Mouse (Mus musculus): ENCODE measurements around the gene Mapkbp1. TPM values are rescaled to one million over a fixed set of nuclear protein-coding genes. Genes with fewer than 3 reads are reported as not detected.
A peak's percentile ranks its signal among the peaks of the same experiment; 100 is the strongest.

Gene Mapkbp1
- total and polyA plus RNA-seq, 2 experiments from 2014 or later: 7.4 to 64.6 TPM

GRCm38 (mm10) chr2:120012924-120013323, 40.4 kb downstream of the Mapkbp1 start:
- H3K4me1 ChIP-seq (ENCODE audit: insufficient read depth, low read length): no peaks in the 10 kb centered on the region
- no peak overlapping the region for H3K27ac ChIP-seq (ENCODE audit: low read depth, low read length)
- DNase-seq (ENCODE audit: low spot score): no peak
- H3K36me3 ChIP-seq (ENCODE audit: insufficient read depth, low read length): peaks cover 43% of the 10 kb centered on the region
- H3K4me3 ChIP-seq (ENCODE audit: low read depth, low read length): no peak overlapping the region
- H3K9ac ChIP-seq (replicated peaks; ENCODE audit: low read length, poor library complexity, severe bottlenecking): no peak overlapping the region
- H3K9me3 ChIP-seq (ENCODE audit: low read length): no peaks in the 10 kb centered on the region
- no peak overlapping the region for H3K4me2 ChIP-seq (ENCODE audit: low read depth, low read length, poor library complexity, severe bottlenecking)
- WGBS: 89% methylated on average over 13 of the region's 13 CpGs
- ATAC-seq (ENCODE audit: low FRiP score): no peak
- H3K27me3 ChIP-seq (ENCODE audit: insufficient read depth, low read length): no peaks in the 10 kb centered on the region
- TF ChIP-seq CTCF (IDR thresholded peaks at IDR 0.05): no peak

GRCm38 (mm10) chr2:120013831-120014486, 41.5 kb downstream of the Mapkbp1 start:
- H3K36me3 ChIP-seq (ENCODE audit: insufficient read depth, low read length): peaks cover 54% of the 10 kb centered on the region
- no peak overlapping the region for H3K9ac ChIP-seq (replicated peaks; ENCODE audit: low read length, poor library complexity, severe bottlenecking)
- ATAC-seq (ENCODE audit: low FRiP score) (no peak), DNase-seq (ENCODE audit: low spot score) (no peak)
- no peaks in the 10 kb centered on the region for H3K9me3 ChIP-seq (ENCODE audit: low read length)
- H3K4me3 ChIP-seq (ENCODE audit: low read depth, low read length): no peak overlapping the region
- WGBS: 93% methylated on average over 2 of the region's 2 CpGs
- no peak overlapping the region for H3K4me2 ChIP-seq (ENCODE audit: low read depth, low read length, poor library complexity, severe bottlenecking)
- H3K27me3 ChIP-seq (ENCODE audit: insufficient read depth, low read length): no peaks in the 10 kb centered on the region
- no peak overlapping the region for H3K27ac ChIP-seq (ENCODE audit: low read depth, low read length)
- H3K4me1 ChIP-seq (ENCODE audit: insufficient read depth, low read length): no peaks in the 10 kb centered on the region
- no peak for TF ChIP-seq CTCF (IDR thresholded peaks at IDR 0.05)

DNA sequence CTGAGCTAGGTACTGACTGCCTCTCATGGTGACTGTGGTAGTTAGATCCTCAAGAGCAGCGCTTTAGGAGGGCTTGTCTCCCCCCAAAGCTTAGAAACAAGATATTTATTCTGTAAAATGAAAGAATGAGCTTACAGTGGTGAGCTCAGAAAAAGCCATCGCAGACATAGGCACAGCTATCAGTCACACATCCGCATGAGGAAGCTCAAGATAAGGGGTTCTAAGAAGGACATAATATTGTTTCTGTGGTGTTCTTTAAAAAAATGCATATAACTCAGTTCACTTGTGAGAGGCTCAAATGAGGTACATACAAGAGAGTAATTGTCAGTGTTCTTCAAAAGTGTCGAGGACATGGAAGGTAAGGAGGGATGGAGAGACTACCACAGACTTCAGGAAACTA, 43.4 kb downstream of the Mapkbp1 start:
- DNase-seq (ENCODE audit: low spot score): no peak
- Histone ChIP-seq H3K4me2 (ENCODE audit: low read depth, low read length, poor library complexity, severe bottlenecking) (no peak overlapping the region), H3K27ac (ENCODE audit: low read depth, low read length) (no peak overlapping the region), H3K9me3 (ENCODE audit: low read length) (no peaks in the 10 kb centered on the region), H3K36me3 (ENCODE audit: insufficient read depth, low read length) (peaks cover 72% of the 10 kb centered on the region), H3K4me3 (ENCODE audit: low read depth, low read length) (no peak overlapping the region), H3K4me1 (ENCODE audit: insufficient read depth, low read length) (no peaks in the 10 kb centered on the region), H3K9ac (replicated peaks; ENCODE audit: low read length, poor library complexity, severe bottlenecking) (no peak overlapping the region), H3K27me3 (ENCODE audit: insufficient read depth, low read length) (no peaks in the 10 kb centered on the region)
- TF ChIP-seq CTCF (IDR thresholded peaks at IDR 0.05): no peak
- ATAC-seq (ENCODE audit: low FRiP score): no peak
- 90% methylated on average over 4 of the region's 4 CpGs for WGBS

- no peak for TF ChIP-seq CTCF (IDR thresholded peaks at IDR 0.05)
- Histone ChIP-seq H3K4me3 (ENCODE audit: low read depth, low read length) (no peak overlapping the region), H3K27ac (ENCODE audit: low read depth, low read length) (no peak overlapping the region), H3K9ac (replicated peaks; ENCODE audit: low read length, poor library complexity, severe bottlenecking) (no peak overlapping the region), H3K4me1 (ENCODE audit: insufficient read depth, low read length) (no peaks in the 10 kb centered on the region), H3K36me3 (ENCODE audit: insufficient read depth, low read length) (peaks cover 86% of the 10 kb centered on the region), H3K27me3 (ENCODE audit: insufficient read depth, low read length) (no peaks in the 10 kb centered on the region), H3K4me2 (ENCODE audit: low read depth, low read length, poor library complexity, severe bottlenecking) (no peak overlapping the region), H3K9me3 (ENCODE audit: low read length) (no peaks in the 10 kb centered on the region)
- ATAC-seq (ENCODE audit: low FRiP score): no peak
- WGBS: 85% methylated on average over 12 of the region's 12 CpGs
- no peak for DNase-seq (ENCODE audit: low spot score)
These were observed 45.1 kb downstream of the Mapkbp1 start for GRCm38 (mm10) chr2:120017599-120017998.

GRCm38 (mm10) chr2:120024337-120024736, 51.8 kb downstream of the Mapkbp1 start:
- no peak for TF ChIP-seq CTCF (IDR thresholded peaks at IDR 0.05)
- DNase-seq (ENCODE audit: low spot score) (no peak), ATAC-seq (ENCODE audit: low FRiP score) (no peak)
- Histone ChIP-seq H3K27ac (ENCODE audit: low read depth, low read length) (no peak overlapping the region), H3K27me3 (ENCODE audit: insufficient read depth, low read length) (no peaks in the 10 kb centered on the region), H3K36me3 (ENCODE audit: insufficient read depth, low read length) (peaks cover 60% of the 10 kb centered on the region), H3K9ac (replicated peaks; ENCODE audit: low read length, poor library complexity, severe bottlenecking) (0 out of 2 replicates have a peak overlapping the region, but pooled peaks have one; percentile 4), H3K9me3 (ENCODE audit: low read length) (no peaks in the 10 kb centered on the region), H3K4me2 (ENCODE audit: low read depth, low read length, poor library complexity, severe bottlenecking) (no peak overlapping the region), H3K4me3 (ENCODE audit: low read depth, low read length) (no peak overlapping the region), H3K4me1 (ENCODE audit: insufficient read depth, low read length) (peaks cover 9% of the 10 kb centered on the region; the same call in 1 of the 2 replicates)
- WGBS: 89% methylated on average over 5 of the region's 5 CpGs
